Mouse (Mus musculus) midbrain, postnatal 0 days (tissue): ENCODE results near the gene Gpr142. TPM values are rescaled to one million over a fixed set of nuclear protein-coding genes. Genes with fewer than 3 reads are reported as not detected.

Experiments used
- ATAC-seq: fragments of 200-750 bp; cut with Nextera tagmentation; 2 replicates; pipeline ENCODE4 v1.8.0; 2017; ENCODE audit warnings: moderate number of reproducible peaks, mild to moderate bottlenecking, moderate TSS enrichment, moderate library complexity; ENCODE audit not compliant: low FRiP score
- DNase-seq: peaks from one replicate; pipeline ENCODE4 v3.0.0-alpha.2; 2015; ENCODE audit warnings: low spot score
- H3K27ac ChIP-seq: fragments of 300-500 bp; sonication (generic); 2 replicates; pipeline ENCODE4 v1.5.1; 2014; ENCODE audit warnings: low read depth, mild to moderate bottlenecking, low read length, mixed read lengths
- H3K27me3 ChIP-seq: fragments of 300-500 bp; sonication (generic); 2 replicates; pipeline ENCODE4 v1.6.1; 2014; ENCODE audit warnings: low read length, control low read depth, mixed read lengths; ENCODE audit not compliant: insufficient read depth
- H3K36me3 ChIP-seq: fragments of 300-500 bp; sonication (generic); 2 replicates; pipeline ENCODE4 v1.6.1; 2014; ENCODE audit warnings: low read length, control low read depth, mixed read lengths; ENCODE audit not compliant: insufficient read depth
- H3K4me1 ChIP-seq: fragments of 300-500 bp; sonication (generic); 2 replicates; pipeline ENCODE4 v1.6.1; 2014; ENCODE audit warnings: mild to moderate bottlenecking, control low read depth, antibody characterized with exemption, low read length, mixed read lengths; ENCODE audit not compliant: insufficient read depth
- H3K4me2 ChIP-seq: fragments of 300-500 bp; sonication (generic); 2 replicates; pipeline ENCODE4 v1.6.1; 2014; ENCODE audit warnings: low read depth, mild to moderate bottlenecking, low read length, mixed read lengths; ENCODE audit not compliant: poor library complexity, severe bottlenecking
- H3K4me3 ChIP-seq: fragments of 300-500 bp; sonication (generic); 2 replicates; pipeline ENCODE4 v1.5.1; 2014; ENCODE audit warnings: low read depth, mild to moderate bottlenecking, low read length, moderate library complexity
- H3K9ac ChIP-seq: fragments of 300-500 bp; sonication (generic); replicated peaks from 2 replicates; pipeline ENCODE4 v1.6.1; 2014; ENCODE audit warnings: mild to moderate bottlenecking, low read length, moderate library complexity, mixed read lengths; ENCODE audit not compliant: poor library complexity, severe bottlenecking
- H3K9me3 ChIP-seq: fragments of 300-500 bp; sonication (generic); 2 replicates; pipeline ENCODE4 v1.6.1; 2016; ENCODE audit warnings: low read length, control low read depth
- CTCF ChIP-seq: IDR thresholded peaks from 2 replicates; pipeline ENCODE4 v1.5.1; 2016; ENCODE audit warnings: antibody characterized with exemption, mild to moderate bottlenecking
- WGBS: fragments of 180-500 bp; shearing (Covaris S2); extraction: QIAGEN DNeasy Blood & Tissue Kit; methylation state at CpG from one replicate; pipeline ENCODE4 v1.1.7; 2014; 5-methylcytosine and 5-hydroxymethylcytosine counted together
- polyA plus RNA-seq: library from polyadenylated mRNA; unstranded; fragments of >200 nt; fragmentation: Nextera tagmentation; extraction: Ambion mirVana; gene quantifications from 2 replicates; pipeline ENCODE4 v1.2.1, GENCODE M21; 2015
- total RNA-seq: library from RNA; depleted of rRNA; stranded (reverse); fragments of >200 nt; gene quantifications from 2 replicates; pipeline ENCODE4 v1.2.3, GENCODE M21; 2014

Gene Gpr142
- total and polyA plus RNA-seq, 2 experiments from 2014 or later = not detected

DNA sequence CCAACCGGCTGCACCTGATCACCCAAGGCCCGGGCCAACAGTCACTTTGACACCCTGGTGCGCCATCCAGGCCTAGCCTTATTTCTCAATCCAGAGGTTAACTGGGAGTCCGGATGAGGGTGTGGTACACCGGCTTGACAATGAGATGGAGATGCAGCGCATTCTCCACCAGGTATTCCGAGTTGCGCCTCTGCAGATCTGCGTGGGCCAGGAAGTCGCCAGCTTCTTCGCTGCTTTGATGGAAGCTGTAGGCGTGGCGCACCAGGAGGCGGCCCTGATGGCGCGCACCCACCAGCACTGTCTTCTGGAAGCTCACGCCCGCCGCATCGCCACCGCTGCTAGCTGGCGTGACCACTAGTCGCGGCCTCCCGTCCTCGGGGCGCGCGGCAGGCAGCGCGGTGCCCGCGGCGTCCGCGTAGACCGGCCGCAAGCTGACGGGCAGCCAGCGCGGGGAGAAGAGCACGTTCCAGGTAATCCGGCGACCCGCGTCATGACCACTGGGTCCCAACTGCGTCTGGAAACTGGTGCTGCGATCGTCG, 7.3 kb upstream of the Gpr142 start:
- Histone ChIP-seq H3K9me3 (no peaks in the 10 kb centered on the region), H3K9ac (peak overlapping the region; percentile 79), H3K27ac (peak overlapping the region; percentile 81), H3K4me2 (peak overlapping the region; percentile 76), H3K27me3 (no peaks in the 10 kb centered on the region), H3K4me3 (peak overlapping the region; percentile 42), H3K36me3 (no peaks in the 10 kb centered on the region), H3K4me1 (peaks cover 33% of the 10 kb centered on the region)
- WGBS = 8% methylated on average over 46 of the region's 50 CpGs
- peak; percentile 48 for DNase-seq
- ATAC-seq = no peak
- no peak for TF ChIP-seq CTCF

DNA sequence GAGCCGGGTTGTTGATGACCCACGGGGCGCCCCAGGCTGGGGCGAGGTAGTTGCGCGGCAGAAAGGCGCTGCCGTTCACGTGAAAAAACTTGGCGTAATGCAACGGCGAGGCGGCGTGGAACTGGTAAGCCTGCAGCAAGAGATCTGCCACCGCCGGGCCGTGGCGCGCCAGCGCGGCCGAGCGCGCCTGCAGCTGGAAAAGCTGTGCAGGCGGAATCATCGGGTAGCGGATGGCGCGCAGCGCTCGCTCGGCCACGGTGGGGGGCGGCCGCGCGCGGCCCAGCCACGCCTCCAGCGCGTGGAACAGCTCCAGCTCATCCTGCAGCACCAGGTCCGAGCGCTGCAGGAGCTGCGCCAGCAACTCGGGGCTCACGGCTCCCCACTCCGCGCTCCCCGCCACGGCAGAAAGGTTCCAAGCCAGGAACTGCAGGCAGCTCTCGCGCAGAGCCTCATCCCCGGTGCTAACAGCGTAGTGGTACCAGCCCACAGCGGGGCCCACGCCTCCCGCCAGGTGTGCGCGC, 6.8 kb upstream of the Gpr142 start:
- Histone ChIP-seq H3K27me3 (no peaks in the 10 kb centered on the region), H3K36me3 (no peaks in the 10 kb centered on the region), H3K9ac (peak overlapping the region; percentile 79), H3K4me3 (peak overlapping the region; percentile 42), H3K4me1 (peaks cover 33% of the 10 kb centered on the region), H3K27ac (peak overlapping the region; percentile 81), H3K4me2 (peak overlapping the region; percentile 76), H3K9me3 (no peaks in the 10 kb centered on the region)
- ATAC-seq (0 out of 2 replicates have a peak, but pooled peaks have one; percentile 9), DNase-seq (peak; percentile 80)
- 1% methylated on average over 53 of the region's 59 CpGs for WGBS
- TF ChIP-seq CTCF = peak; percentile 8; the same call in 1 of the 2 replicates

DNA sequence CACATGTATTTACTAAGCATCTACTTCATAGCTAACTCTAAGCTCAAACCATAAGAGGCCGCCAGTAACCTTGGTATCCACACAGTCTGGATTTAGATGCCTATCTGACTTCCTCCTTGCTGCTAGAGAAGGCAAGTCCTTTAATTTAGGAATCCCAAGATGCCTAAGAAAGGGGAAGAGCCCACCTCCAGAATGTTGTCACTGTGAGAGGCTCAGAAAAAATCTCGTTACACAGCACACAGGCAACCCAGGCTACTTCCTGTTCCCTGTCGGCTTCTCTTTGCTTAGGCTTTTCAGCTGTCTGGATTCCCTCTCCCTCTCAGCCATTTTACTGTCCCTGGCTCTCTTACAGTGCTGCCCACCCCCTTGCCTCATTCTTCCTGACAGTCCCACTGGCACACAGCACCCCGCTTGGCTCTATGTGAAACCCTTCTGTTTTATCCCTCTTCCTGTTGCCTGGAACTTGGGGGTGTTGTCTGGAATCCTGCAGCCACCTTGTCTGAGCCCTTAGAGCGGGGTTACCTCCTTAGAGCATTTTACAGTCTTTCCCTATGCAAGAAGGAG, 5.7 kb upstream of the Gpr142 start:
- no peaks in the 10 kb centered on the region for H3K36me3 ChIP-seq
- peak overlapping the region; percentile 76 for H3K4me2 ChIP-seq
- whole genome bisulfite sequencing = 48% methylated on average over 5 of the region's 5 CpGs
- H3K4me1 ChIP-seq = peaks cover 33% of the 10 kb centered on the region
- DNase-seq = no peak
- 0 out of 2 replicates have a peak overlapping the region, but pooled peaks have one; percentile 8 for H3K9ac ChIP-seq
- no peaks in the 10 kb centered on the region for H3K9me3 ChIP-seq
- no peak for TF ChIP-seq CTCF
- H3K27ac ChIP-seq = peak overlapping the region; percentile 81; the same call in 1 of the 2 replicates
- no peak for ATAC-seq
- H3K27me3 ChIP-seq = no peaks in the 10 kb centered on the region
- no peak overlapping the region for H3K4me3 ChIP-seq

DNA sequence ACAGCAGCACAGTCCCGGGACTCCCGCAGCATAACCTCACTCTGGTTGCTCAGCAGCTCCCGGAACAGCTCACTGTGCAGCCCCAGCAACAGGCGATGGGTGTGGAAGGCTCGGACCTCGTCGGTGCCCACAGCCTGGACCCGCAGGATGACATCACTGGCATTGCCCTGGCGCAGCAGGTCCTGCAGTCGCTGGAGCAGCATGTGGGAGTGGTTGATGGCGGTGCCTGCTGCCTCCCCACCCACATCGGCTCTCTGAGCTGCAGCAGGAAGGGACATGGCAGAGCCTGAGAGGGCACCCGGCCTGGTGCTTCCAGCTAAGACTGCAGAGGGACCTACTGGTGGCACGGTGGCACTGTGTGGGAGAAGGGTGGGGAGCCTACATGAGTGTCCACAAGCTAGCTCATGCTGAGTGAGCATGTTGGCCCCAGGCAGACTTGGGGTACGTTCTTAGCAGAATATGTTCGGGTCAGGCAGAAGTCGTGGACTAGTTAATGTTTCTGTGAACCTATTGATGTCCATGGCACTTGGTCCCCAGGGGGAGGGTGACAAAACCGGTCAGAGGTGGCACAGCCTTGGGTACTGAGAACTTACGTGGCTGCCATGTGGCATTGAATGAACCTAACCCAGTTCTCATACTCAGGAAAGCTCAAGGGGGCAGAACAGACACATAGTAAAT, 4.7 kb upstream of the Gpr142 start:
- peak overlapping the region; percentile 76; the same call in 1 of the 2 replicates for H3K4me2 ChIP-seq
- H3K4me1 ChIP-seq = peaks cover 33% of the 10 kb centered on the region
- H3K4me3 ChIP-seq = no peak overlapping the region
- no peaks in the 10 kb centered on the region for H3K27me3 ChIP-seq
- 52% methylated on average over 19 of the region's 19 CpGs for WGBS
- peak overlapping the region; percentile 43 for H3K27ac ChIP-seq
- no peak for TF ChIP-seq CTCF
- no peak for DNase-seq
- no peak for ATAC-seq
- H3K9me3 ChIP-seq = no peaks in the 10 kb centered on the region
- no peaks in the 10 kb centered on the region for H3K36me3 ChIP-seq
- 0 out of 2 replicates have a peak overlapping the region, but pooled peaks have one; percentile 19 for H3K9ac ChIP-seq

DNA sequence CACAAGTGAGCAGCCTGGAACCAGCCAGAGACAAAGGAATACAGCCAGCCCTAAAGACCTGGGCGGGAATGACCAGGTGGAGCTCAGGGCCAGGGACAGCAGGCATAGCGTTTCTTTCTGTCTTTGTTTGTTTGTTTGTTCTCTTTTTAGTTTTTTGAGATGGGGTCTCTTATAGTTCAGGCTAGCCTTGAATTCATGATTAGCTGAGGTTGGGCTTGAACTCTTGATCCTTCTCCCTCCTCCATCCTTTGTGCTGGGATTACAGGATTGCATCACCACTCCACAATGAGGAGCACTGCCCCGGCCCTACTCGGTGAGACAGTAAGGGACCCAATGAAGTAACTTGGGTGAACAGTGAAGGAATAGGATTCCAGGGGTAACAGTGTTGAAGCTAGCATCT, 4.0 kb upstream of the Gpr142 start:
- peak overlapping the region; percentile 63 for H3K9ac ChIP-seq
- H3K36me3 ChIP-seq = no peaks in the 10 kb centered on the region
- DNase-seq (no peak), ATAC-seq (no peak)
- peak overlapping the region; percentile 29; the same call in 1 of the 2 replicates for H3K4me3 ChIP-seq
- H3K27me3 ChIP-seq = no peaks in the 10 kb centered on the region
- peak overlapping the region; percentile 73 for H3K27ac ChIP-seq
- WGBS = 16% methylated on average over 4 of the region's 4 CpGs
- H3K4me2 ChIP-seq = peak overlapping the region; percentile 48
- no peak for TF ChIP-seq CTCF
- peaks cover 30% of the 10 kb centered on the region for H3K4me1 ChIP-seq
- no peaks in the 10 kb centered on the region for H3K9me3 ChIP-seq
